Mouse (Mus musculus): Measurements from ENCODE around the gene Fgfr2. TPM values are rescaled to one million over a fixed set of nuclear protein-coding genes. Genes with fewer than 3 reads are reported as not detected.

The Fgfr2 gene
- polyA plus RNA-seq, 1 experiment from 2014 or later: 93.6 TPM

- WGBS: 73% methylated on average over 3 of the region's 3 CpGs
- Histone ChIP-seq H3K4me2 (ENCODE audit: low read depth, low read length, severe bottlenecking) (no peak overlapping the region), H3K4me3 (ENCODE audit: low read depth, low read length) (no peak overlapping the region), H3K4me1 (replicated peaks; ENCODE audit: control insufficient read depth, insufficient read depth, low read length) (0 out of 2 replicates have a peak, but pooled peaks cover 6% of the 10 kb centered on the region), H3K36me3 (ENCODE audit: control insufficient read depth, insufficient read depth, low read length) (no peaks in the 10 kb centered on the region), H3K27me3 (ENCODE audit: control insufficient read depth, insufficient read depth, low read length) (no peaks in the 10 kb centered on the region), H3K9me3 (ENCODE audit: control insufficient read depth, low read length) (no peaks in the 10 kb centered on the region), H3K9ac (ENCODE audit: low read length) (no peak overlapping the region), H3K27ac (ENCODE audit: low read depth, low read length) (no peak overlapping the region)
- DNase-seq (ENCODE audit: low spot score) (no peak), ATAC-seq (replicated peaks; ENCODE audit: low FRiP score) (no peak)
These were observed 645.4 kb downstream of the Fgfr2 start for GRCm38 (mm10) chr7:132477753-132478152.

DNA sequence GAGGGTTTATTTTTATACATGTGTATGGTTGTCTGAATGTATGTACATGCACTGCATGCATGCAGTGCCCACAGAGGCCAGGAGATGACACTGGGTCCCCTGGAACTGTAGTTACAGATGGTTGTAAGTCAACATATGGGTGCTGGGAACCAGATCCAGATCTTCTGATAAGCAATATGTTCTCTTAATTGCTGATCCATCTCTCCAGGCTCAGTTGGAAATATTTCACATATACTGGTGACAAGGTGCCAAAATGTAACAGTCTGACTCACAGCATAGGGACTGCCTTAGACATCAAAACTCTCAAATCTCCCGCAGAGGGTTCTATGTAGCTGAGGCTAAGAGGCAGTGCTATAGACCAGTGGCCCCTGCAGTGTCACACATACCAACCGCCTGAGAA, 646.7 kb downstream of the Fgfr2 start:
- Histone ChIP-seq H3K27me3 (ENCODE audit: control insufficient read depth, insufficient read depth, low read length) (no peaks in the 10 kb centered on the region), H3K4me3 (ENCODE audit: low read depth, low read length) (no peak overlapping the region), H3K9ac (ENCODE audit: low read length) (no peak overlapping the region), H3K4me1 (replicated peaks; ENCODE audit: control insufficient read depth, insufficient read depth, low read length) (0 out of 2 replicates have a peak, but pooled peaks cover 6% of the 10 kb centered on the region), H3K4me2 (ENCODE audit: low read depth, low read length, severe bottlenecking) (no peak overlapping the region), H3K27ac (ENCODE audit: low read depth, low read length) (no peak overlapping the region), H3K9me3 (ENCODE audit: control insufficient read depth, low read length) (no peaks in the 10 kb centered on the region), H3K36me3 (ENCODE audit: control insufficient read depth, insufficient read depth, low read length) (no peaks in the 10 kb centered on the region)
- 90% methylated on average over 2 of the region's 2 CpGs for whole genome bisulfite sequencing
- ATAC-seq (replicated peaks; ENCODE audit: low FRiP score) (no peak), DNase-seq (ENCODE audit: low spot score) (no peak)

DNA sequence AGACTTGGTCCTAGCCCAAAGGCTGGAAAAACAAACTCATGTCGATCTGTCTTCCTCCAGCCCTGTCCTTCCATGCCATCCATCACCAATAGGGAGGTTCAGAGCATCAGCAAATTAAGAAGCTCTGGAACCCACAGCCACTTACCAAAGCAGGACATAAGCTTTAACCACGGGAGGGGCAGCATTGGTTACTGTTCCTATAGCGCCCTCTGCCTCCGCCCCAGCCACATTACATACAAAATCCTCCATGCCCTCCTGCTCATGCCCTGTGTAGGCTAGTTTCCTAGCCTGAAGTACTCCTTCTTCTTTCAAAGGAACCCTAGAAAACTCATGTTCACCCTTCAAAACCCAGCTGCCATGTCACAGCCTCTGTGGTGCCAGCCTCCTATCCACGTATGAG, 648.1 kb downstream of the Fgfr2 start:
- Histone ChIP-seq H3K4me1 (replicated peaks; ENCODE audit: control insufficient read depth, insufficient read depth, low read length) (0 out of 2 replicates have a peak, but pooled peaks cover 6% of the 10 kb centered on the region), H3K27me3 (ENCODE audit: control insufficient read depth, insufficient read depth, low read length) (no peaks in the 10 kb centered on the region), H3K4me3 (ENCODE audit: low read depth, low read length) (no peak overlapping the region), H3K27ac (ENCODE audit: low read depth, low read length) (no peak overlapping the region), H3K9me3 (ENCODE audit: control insufficient read depth, low read length) (no peaks in the 10 kb centered on the region), H3K9ac (ENCODE audit: low read length) (no peak overlapping the region), H3K4me2 (ENCODE audit: low read depth, low read length, severe bottlenecking) (no peak overlapping the region), H3K36me3 (ENCODE audit: control insufficient read depth, insufficient read depth, low read length) (no peaks in the 10 kb centered on the region)
- ATAC-seq (replicated peaks; ENCODE audit: low FRiP score) (no peak), DNase-seq (ENCODE audit: low spot score) (peak; percentile 68)
- WGBS: 19% methylated on average over 5 of the region's 5 CpGs

GRCm38 (mm10) chr7:132471327-132471726, 651.8 kb downstream of the Fgfr2 start:
- H3K27me3 ChIP-seq (ENCODE audit: control insufficient read depth, insufficient read depth, low read length): no peaks in the 10 kb centered on the region

DNA sequence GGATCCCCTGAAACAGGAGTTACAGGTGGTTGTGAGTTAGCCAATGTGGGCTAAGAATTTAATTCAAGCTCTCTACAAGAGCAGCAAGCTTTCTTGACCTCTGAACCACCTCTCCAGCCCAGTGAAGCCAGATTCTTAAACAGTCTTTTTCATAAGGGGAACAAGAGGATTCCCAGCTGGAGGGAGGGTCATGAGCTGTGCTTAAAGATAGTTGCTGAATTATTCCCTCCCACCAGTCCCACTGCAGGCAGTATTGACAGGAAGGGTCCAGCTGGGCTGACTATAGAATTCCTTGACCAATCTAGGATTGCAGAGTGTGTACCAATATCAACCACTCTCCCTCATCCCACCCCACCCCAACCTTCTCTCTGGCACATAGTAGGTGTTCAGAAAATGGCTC, 654.8 kb downstream of the Fgfr2 start:
- H3K27me3 ChIP-seq (ENCODE audit: control insufficient read depth, insufficient read depth, low read length): no peaks in the 10 kb centered on the region
- H3K4me3 ChIP-seq (ENCODE audit: low read depth, low read length): no peak overlapping the region
- H3K27ac ChIP-seq (ENCODE audit: low read depth, low read length): no peak overlapping the region
- DNase-seq (ENCODE audit: low spot score) (no peak), ATAC-seq (replicated peaks; ENCODE audit: low FRiP score) (no peak)
- no peaks in the 10 kb centered on the region for H3K4me1 ChIP-seq (replicated peaks; ENCODE audit: control insufficient read depth, insufficient read depth, low read length)
- H3K36me3 ChIP-seq (ENCODE audit: control insufficient read depth, insufficient read depth, low read length): no peaks in the 10 kb centered on the region
- no peak overlapping the region for H3K9ac ChIP-seq (ENCODE audit: low read length)
- H3K9me3 ChIP-seq (ENCODE audit: control insufficient read depth, low read length): no peaks in the 10 kb centered on the region
- no peak overlapping the region for H3K4me2 ChIP-seq (ENCODE audit: low read depth, low read length, severe bottlenecking)

More at GRCm38 (mm10) chr7:132471327-132471726, 651.8 kb downstream of the Fgfr2 start:
- Histone ChIP-seq H3K27ac (ENCODE audit: low read depth, low read length) (no peak overlapping the region), H3K4me1 (replicated peaks; ENCODE audit: control insufficient read depth, insufficient read depth, low read length) (no peaks in the 10 kb centered on the region), H3K4me3 (ENCODE audit: low read depth, low read length) (no peak overlapping the region), H3K9ac (ENCODE audit: low read length) (no peak overlapping the region), H3K4me2 (ENCODE audit: low read depth, low read length, severe bottlenecking) (no peak overlapping the region), H3K9me3 (ENCODE audit: control insufficient read depth, low read length) (no peaks in the 10 kb centered on the region), H3K36me3 (ENCODE audit: control insufficient read depth, insufficient read depth, low read length) (no peaks in the 10 kb centered on the region)
- ATAC-seq (replicated peaks; ENCODE audit: low FRiP score) (no peak), DNase-seq (ENCODE audit: low spot score) (no peak)
- WGBS: 48% methylated on average over 3 of the region's 3 CpGs

- H3K36me3 ChIP-seq (ENCODE audit: control insufficient read depth, insufficient read depth, low read length): no peaks in the 10 kb centered on the region
- no peak overlapping the region for H3K9ac ChIP-seq (ENCODE audit: low read length)
- H3K4me2 ChIP-seq (ENCODE audit: low read depth, low read length, severe bottlenecking): no peak overlapping the region
- H3K4me3 ChIP-seq (ENCODE audit: low read depth, low read length): no peak overlapping the region
- H3K27ac ChIP-seq (ENCODE audit: low read depth, low read length): no peak overlapping the region
- ATAC-seq (replicated peaks; ENCODE audit: low FRiP score) (no peak), DNase-seq (ENCODE audit: low spot score) (no peak)
- 87% methylated on average over 5 of the region's 5 CpGs for WGBS
- H3K4me1 ChIP-seq (replicated peaks; ENCODE audit: control insufficient read depth, insufficient read depth, low read length): no peaks in the 10 kb centered on the region
- no peaks in the 10 kb centered on the region for H3K27me3 ChIP-seq (ENCODE audit: control insufficient read depth, insufficient read depth, low read length)
- no peaks in the 10 kb centered on the region for H3K9me3 ChIP-seq (ENCODE audit: control insufficient read depth, low read length)
These were observed 657.3 kb downstream of the Fgfr2 start for GRCm38 (mm10) chr7:132465897-132466296.

DNA sequence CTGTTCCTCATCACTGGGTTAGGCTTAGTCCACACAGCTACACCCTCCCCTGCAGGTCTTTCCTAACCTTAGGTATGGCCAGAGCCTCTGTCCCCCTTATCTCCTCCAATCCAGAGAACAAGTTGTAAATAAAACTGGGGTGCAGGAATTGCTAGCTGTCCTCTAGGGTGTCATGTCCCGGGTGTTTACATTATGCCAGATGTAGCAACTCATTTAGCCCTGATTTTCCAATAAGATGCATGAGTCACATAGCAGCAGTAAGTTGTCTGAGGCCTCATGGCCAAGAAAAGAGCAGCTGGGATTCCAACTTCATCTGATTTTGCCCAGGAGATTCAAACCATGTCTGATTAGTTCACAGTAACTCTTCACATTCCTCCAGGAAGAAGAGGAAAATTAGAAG, 658.3 kb downstream of the Fgfr2 start:
- Histone ChIP-seq H3K4me2 (ENCODE audit: low read depth, low read length, severe bottlenecking) (no peak overlapping the region), H3K4me1 (replicated peaks; ENCODE audit: control insufficient read depth, insufficient read depth, low read length) (no peaks in the 10 kb centered on the region), H3K36me3 (ENCODE audit: control insufficient read depth, insufficient read depth, low read length) (no peaks in the 10 kb centered on the region), H3K9ac (ENCODE audit: low read length) (no peak overlapping the region), H3K27ac (ENCODE audit: low read depth, low read length) (no peak overlapping the region), H3K27me3 (ENCODE audit: control insufficient read depth, insufficient read depth, low read length) (no peaks in the 10 kb centered on the region), H3K4me3 (ENCODE audit: low read depth, low read length) (no peak overlapping the region), H3K9me3 (ENCODE audit: control insufficient read depth, low read length) (no peaks in the 10 kb centered on the region)
- ATAC-seq (replicated peaks; ENCODE audit: low FRiP score): no peak
- WGBS: 78% methylated on average over 1 of the region's 1 CpGs
- DNase-seq (ENCODE audit: low spot score): no peak

DNA sequence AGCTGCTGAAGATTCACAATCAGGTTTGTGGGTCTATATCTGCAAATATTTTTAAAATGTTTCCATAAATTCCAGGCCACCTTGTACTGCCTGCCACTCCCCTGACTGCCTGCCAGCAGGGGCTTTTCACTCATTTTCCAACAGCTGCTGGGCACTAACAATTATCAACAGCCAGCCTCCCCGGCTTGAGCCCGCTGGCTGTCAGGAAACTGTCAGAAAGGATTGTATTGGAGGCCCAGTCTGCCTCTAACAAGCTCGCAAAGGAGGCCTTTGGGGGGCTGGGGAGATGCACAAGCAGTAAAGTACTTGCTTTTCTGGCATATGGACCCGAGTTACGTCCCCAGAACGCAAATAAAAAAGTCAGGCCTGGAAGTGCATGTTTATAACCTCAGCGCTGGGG, 664.7 kb downstream of the Fgfr2 start:
- WGBS: 34% methylated on average over 7 of the region's 7 CpGs
- DNase-seq (ENCODE audit: low spot score): peak; percentile 62
- H3K4me1 ChIP-seq (replicated peaks; ENCODE audit: control insufficient read depth, insufficient read depth, low read length): peaks cover 8% of the 10 kb centered on the region; the same call in 1 of the 2 replicates
- no peaks in the 10 kb centered on the region; the same call in 1 of the 2 replicates for H3K9me3 ChIP-seq (ENCODE audit: control insufficient read depth, low read length)
- H3K27ac ChIP-seq (ENCODE audit: low read depth, low read length): no peak overlapping the region; the same call in 1 of the 2 replicates
- no peaks in the 10 kb centered on the region for H3K36me3 ChIP-seq (ENCODE audit: control insufficient read depth, insufficient read depth, low read length)
- no peaks in the 10 kb centered on the region for H3K27me3 ChIP-seq (ENCODE audit: control insufficient read depth, insufficient read depth, low read length)
- no peak overlapping the region for H3K4me2 ChIP-seq (ENCODE audit: low read depth, low read length, severe bottlenecking)
- no peak overlapping the region for H3K9ac ChIP-seq (ENCODE audit: low read length)
- H3K4me3 ChIP-seq (ENCODE audit: low read depth, low read length): no peak overlapping the region
- ATAC-seq (replicated peaks; ENCODE audit: low FRiP score): 0 out of 2 replicates have a peak, but pooled peaks have one; percentile 27

DNA sequence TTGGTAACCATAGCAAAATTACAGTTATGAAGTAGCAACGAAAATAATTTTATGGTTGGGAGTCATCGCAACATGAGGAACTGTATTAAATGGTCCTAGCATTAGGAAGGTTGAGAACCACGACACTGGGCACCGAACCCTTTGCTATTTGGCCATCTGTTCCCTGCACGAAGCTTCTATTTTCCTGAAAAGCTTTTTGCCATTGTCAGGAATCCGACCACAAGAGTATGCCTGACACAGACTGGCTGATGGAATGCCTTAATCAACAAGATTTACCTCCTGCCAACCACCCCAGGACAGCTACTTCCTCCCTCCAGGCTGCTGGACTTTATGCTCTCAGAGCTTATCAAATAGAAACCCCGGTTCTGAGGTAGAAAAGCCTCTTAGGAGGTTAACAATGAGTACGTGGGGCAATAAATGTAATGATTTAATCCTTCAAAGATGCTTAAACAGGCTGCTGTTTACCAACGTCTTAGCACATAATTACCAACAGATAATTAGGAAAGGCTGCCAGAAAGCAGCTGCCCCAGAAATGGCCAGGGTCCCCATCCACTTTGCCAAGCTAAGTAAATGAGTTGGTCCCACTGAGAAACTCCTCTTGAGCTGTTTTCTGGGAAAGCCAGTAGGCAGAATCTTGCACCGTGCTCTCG, 668.0 kb downstream of the Fgfr2 start:
- ATAC-seq (replicated peaks; ENCODE audit: low FRiP score): no peak
- no peaks in the 10 kb centered on the region for H3K27me3 ChIP-seq (ENCODE audit: control insufficient read depth, insufficient read depth, low read length)

More for the DNA sequence above, 668.0 kb downstream of the Fgfr2 start:
- no peak for DNase-seq (ENCODE audit: low spot score)
- Histone ChIP-seq H3K4me1 (replicated peaks; ENCODE audit: control insufficient read depth, insufficient read depth, low read length) (peaks cover 8% of the 10 kb centered on the region; the same call in 1 of the 2 replicates), H3K9ac (ENCODE audit: low read length) (no peak overlapping the region), H3K27ac (ENCODE audit: low read depth, low read length) (no peak overlapping the region), H3K36me3 (ENCODE audit: control insufficient read depth, insufficient read depth, low read length) (no peaks in the 10 kb centered on the region), H3K4me3 (ENCODE audit: low read depth, low read length) (no peak overlapping the region), H3K9me3 (ENCODE audit: control insufficient read depth, low read length) (no peaks in the 10 kb centered on the region; the same call in 1 of the 2 replicates), H3K4me2 (ENCODE audit: low read depth, low read length, severe bottlenecking) (no peak overlapping the region)
- 27% methylated on average over 11 of the region's 11 CpGs for WGBS
